Mouse (Mus musculus): Measurements from ENCODE around the gene Glt1d1. TPM values are rescaled to one million over a fixed set of nuclear protein-coding genes. Genes with fewer than 3 reads are reported as not detected.

The Glt1d1 gene
- total RNA-seq, 2 experiments from 2014 or later = not detected

DNA sequence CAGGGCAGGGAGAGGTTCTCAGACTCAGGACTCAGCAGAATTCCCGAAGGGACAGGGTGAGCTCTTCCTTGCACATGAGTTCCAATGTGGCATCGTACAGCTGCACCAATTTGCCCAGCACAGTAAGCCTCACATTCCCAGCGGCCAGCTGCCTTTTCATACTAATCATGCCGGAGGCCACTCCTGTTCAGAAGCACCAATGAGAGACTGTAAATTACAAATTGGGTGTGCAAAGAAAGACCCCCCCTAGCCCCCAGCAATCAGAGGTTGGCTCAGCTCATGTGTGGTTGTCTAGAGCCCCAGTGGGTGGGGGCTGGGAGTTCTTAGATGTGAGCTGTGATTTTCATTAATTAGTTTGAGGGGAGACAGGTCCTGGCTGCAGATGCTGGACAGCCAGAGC lies 123.5 kb downstream of the Glt1d1 start:
- no peak for ATAC-seq (replicated peaks; ENCODE audit: low FRiP score, low TSS enrichment, poor library complexity, severe bottlenecking)

DNA sequence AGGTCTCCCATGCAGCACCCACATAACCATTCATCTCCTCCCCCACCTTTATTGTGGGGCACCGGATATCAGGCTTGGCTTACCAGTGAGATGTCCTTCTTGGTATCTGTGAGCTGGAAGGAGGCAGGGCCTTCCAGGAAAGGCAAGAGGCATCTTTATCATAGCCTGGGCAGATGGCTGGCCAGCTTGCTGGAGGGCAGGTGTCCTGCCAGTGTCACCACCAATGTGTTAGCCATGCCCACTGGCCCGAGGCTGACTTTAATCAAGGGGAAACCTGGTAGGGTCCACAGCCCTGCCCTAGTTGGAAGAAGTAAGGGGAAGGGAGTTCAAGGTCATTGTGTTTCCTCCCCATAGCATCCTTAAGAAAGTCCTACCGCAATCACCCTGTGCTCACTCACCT lies 123.9 kb downstream of the Glt1d1 start:
- no peak for ATAC-seq (replicated peaks; ENCODE audit: low FRiP score, low TSS enrichment, poor library complexity, severe bottlenecking)

DNA sequence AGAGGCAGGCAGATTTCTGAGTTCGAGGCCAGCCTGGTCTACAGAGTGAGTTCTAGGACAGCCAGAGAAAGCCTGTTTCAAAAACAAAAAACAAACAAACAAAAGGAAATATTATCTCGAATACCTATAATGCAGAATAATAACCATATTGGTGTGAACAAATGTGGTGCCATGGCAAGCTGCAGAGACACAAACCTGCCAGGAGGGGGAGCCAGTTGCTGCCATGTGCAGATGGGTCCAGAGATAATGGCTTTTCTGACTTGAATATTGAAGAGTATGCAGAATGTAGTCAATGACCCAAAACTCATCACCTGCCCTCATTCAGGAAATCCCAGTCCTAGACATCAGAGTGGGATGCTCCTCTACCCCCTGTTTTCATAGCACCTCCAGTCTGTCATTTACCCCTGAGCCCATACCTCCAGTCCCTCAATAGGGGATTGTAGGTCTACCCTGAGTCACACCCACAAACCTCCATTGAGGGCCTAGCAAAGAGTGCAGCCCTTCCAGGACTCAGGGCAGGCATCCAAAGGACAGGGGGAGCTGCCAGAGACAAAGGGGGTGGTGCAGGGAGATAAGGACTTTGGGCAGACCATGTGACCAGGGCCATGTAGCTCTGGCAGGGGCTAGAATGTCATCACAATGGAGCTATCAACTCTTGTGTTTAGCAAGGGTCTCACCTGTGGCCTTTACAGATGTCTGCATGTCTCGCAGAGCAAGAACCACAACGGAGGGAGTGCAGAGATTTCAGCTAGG lies 124.8 kb downstream of the Glt1d1 start:
- peak; percentile 93 for ATAC-seq (replicated peaks; ENCODE audit: low FRiP score, low TSS enrichment, poor library complexity, severe bottlenecking)

DNA sequence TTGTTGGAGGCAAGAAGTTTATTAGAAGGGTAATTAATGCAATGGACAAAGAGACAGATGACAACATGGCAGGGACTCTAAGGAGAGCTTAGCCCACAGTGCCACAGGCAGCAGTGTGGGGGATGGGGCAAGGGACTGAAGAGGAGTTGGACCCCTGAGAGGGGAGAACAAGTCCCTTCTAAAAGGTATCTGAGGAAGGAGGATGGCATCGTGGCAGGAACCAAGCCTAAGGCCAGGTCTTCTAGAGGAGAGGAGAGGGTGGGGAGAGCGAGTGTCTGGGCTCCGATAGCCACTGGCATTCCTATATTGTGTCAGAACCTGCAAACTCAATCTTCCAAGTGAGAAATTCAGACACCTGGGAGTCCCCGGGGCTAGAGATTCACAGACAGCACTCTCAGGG lies 126.5 kb downstream of the Glt1d1 start:
- ATAC-seq (replicated peaks; ENCODE audit: low FRiP score, low TSS enrichment, poor library complexity, severe bottlenecking) = no peak

Other genes starting within 250 kb of the Glt1d1 start
- 18.2 and 26.6 TPM in 2 replicates for gene Slc15a4, start 635 bp downstream of the Glt1d1 start, total RNA-seq (2014; fragmentation: Nextera tagmentation)
- 12.9 and 13.1 TPM in 2 replicates for gene Slc15a4, start 635 bp downstream of the Glt1d1 start, total RNA-seq (2017)